Mouse (Mus musculus) cerebellum, adult 8-10 months (tissue): ENCODE measurements around the gene Phf13.

Source experiments
- DNase-seq: peaks from one replicate; pipeline ENCODE4 v3.0.0; 2022

The Phf13 gene

DNA sequence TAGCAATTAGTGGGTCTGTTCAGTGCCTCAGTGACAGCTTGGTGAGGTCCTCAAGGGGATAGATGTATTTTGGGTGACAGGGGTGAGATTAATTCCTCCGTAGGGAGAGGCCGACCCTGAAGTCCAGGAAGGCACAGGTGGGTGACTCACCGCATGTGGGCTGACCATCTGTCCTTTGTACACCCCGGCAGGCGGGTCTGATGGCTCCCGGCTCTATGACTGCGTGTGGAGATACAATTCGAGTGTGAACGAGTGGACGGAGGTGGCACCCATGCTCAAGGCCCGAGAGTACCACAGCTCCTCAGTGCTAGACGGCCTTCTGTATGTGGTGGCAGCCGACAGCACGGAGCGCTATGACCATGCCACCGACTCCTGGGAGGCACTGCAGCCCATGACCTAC lies 16.1 kb upstream of the Phf13 start:
- DNase-seq = no peak

GRCm38 (mm10) chr4:152011171-152011760 lies 15.2 kb upstream of the Phf13 start:
- no peak for DNase-seq

DNA sequence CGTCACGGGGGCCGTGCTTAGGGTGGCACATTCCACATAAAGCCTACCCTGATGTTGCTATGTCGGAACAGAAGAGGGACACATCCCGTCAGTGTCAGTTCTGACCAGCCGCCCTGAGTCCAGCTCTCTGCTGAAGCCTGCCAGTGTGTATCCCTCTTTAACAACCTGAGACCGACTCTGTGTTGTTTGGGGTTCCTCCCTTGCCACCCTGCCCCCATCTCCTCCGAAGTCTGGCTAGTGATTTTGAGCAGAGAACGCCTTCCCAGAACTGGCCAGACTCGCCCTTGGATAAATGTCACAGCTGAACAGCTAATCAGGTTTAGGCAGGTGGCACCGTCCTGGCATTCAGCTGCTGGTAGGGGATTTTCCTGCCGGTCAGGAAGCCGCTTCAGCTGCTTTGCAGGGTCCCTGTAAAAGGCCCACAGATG lies 14.7 kb upstream of the Phf13 start:
- DNase-seq = no peak

DNA sequence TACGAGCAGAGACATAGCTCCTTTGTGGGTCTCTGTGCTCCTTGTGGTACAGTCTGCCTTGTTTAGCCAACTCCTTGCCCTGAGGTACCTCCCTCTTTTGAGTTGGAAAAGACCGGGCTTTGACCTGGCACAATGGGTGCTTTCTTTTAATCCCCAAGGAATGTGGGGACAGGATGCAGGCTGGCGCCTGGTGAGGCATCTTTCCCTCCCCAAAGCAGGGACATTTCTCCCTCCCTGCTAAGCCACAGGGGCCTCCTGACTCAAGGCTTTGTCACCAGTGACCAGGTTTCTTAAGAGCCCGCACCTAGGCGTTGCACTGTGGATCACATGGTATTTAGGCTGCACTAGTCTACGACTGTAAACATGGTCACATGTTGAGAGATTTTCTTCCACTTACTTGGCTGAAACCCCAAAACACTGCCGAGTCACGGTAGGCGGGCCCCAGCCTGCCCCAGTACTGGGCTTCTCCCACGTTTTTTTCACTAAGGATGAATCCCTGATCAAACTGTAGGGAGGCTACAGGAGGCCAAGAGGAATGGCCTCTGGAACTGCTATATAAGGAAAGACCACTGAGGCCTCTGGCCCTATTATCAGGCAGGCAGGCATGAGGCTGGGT lies 14.1 kb upstream of the Phf13 start:
- DNase-seq = no peak

DNA sequence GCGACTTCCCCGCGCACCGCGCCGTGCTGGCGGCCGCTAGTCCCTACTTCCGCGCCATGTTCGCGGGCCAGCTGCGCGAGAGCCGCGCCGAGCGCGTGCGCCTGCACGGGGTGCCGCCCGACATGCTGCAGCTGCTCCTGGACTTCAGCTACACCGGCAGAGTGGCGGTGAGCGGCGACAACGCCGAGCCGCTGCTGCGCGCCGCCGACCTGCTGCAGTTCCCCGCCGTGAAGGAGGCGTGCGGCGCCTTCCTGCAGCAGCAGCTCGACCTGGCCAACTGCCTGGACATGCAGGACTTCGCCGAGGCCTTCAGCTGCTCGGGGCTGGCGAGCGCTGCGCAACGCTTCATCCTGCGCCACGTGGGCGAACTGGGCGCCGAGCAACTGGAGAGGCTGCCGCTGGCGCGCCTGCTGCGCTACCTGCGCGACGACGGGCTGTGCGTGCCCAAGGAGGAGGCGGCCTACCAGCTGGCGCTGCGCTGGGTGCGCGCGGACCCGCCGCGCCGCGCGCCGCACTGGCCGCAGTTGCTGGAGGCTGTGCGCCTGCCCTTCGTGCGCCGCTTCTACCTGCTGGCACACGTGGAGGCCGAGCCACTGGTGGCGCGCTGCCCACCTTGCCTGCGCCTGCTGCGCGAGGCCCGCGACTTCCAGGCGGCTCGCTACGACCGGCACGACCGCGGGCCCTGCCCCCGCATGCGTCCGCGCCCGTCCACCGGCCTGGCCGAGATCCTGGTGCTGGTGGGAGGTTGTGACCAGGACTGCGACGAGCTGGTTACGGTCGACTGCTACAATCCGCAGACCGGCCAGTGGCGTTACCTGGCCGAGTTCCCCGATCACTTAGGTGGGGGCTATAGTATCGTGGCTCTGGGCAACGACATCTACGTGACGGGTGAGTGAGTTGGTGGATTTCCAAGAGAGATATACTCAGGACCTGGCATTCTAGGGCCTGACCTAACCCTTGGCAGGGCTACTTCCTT lies 13.3 kb upstream of the Phf13 start:
- peak; percentile 70 for DNase-seq

DNA sequence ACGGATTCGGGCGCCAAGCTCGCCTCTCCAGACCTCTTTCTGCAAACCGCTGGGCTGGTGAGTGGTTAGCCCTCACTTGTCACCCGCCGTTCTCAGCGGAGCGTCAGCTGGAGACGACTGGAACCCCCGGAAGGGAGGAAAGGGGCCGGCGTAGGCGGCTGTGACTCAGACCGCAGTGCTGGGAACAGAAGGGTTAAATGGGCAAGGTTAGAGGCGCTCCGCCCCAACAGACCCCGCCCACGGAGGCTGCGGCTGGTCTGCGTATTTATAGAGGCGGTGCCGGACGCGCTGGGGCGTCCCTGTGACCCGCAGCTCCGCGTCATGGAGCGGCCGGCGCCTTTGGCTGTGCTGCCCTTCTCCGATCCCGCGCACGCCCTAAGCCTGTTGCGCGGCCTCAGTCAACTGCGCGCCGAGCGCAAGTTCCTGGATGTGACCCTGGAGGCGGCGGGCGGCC lies 12.6 kb upstream of the Phf13 start, which contains the start of gene Klhl21:
Gene Klhl21 (plus strand): TSS at position 182 of the 454 bp plus-strand sequence.
- peak; percentile 92 for DNase-seq

GRCm38 (mm10) chr4:152008148-152008500 lies 12.1 kb upstream of the Phf13 start:
- no peak for DNase-seq

DNA sequence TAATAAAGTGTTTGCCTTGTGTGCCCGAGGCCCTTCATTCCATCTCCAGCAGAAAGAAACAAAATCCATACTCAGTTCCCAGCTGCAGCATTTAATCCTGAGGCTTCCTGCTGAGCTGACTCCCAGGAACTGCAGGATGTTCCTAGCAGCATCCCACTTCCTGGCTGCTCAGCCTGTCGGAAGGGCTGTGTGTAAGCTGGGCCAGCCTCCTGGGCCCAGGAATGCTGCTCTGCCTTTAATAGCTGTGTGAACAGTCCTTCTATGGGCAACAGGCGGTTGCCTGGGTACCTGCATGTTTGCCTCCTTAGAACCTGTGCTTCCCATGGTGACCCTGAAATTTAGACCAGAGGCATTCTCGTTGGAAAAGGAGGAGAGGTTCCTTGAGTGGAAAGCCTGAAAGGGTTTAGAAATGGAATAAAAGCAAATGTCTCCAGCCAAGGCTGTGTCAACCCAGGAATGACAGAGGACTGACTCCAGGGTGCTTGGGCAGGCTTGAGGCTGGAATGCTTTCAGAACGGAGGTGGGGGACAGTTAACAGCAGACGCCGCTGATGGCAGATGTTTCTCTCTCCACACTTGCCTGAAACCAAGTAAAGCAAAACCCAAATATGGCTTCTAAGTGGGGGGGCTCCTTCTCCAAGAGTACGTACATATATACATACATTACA lies 11.6 kb upstream of the Phf13 start:
- peak; percentile 27 for DNase-seq

DNA sequence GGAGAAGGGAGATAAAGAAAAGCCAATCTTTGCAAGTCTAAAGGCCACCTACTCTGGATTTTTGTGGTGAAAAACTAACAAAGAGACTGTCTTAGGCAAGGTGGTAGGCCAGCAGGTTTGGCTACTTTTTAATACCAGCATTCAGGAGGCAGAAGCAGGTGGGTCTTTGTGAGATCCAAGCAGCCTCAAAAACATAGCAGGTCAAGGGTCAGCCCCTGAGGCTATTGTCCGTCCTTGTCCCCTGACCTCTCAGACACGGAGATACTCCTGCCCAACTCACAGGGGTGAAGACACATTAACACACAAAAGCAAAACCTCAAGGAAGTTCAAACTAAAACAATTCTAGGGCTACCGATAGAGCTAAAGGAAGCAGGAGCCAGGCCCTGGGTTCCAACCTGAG lies 10.8 kb upstream of the Phf13 start:
- DNase-seq = no peak

- DNase-seq = no peak
Observed at GRCm38 (mm10) chr4:152006137-152006536, 10.1 kb upstream of the Phf13 start.

GRCm38 (mm10) chr4:152002063-152002462 lies 6.0 kb upstream of the Phf13 start:
- DNase-seq = no peak

DNA sequence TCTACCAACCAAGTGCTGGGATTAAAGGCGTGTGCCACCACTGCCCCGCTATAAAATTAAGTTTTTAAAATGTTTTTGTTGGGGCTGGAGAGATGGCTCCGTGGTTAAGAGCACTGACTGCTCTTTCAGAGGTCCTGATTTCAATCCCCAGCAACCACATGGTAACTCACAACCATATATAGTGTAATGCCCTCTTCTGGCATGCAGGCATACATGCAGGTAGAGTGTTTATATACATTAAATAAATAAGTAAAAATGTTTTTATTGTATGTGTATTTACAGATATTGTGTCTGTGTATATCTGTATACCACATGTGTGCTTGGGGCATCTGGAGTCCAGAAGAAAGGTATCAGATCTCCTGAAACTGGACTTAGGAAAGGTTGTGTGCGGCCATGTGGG lies 5.3 kb upstream of the Phf13 start:
- DNase-seq = no peak

GRCm38 (mm10) chr4:152000906-152001305 lies 4.8 kb upstream of the Phf13 start:
- DNase-seq = no peak

DNA sequence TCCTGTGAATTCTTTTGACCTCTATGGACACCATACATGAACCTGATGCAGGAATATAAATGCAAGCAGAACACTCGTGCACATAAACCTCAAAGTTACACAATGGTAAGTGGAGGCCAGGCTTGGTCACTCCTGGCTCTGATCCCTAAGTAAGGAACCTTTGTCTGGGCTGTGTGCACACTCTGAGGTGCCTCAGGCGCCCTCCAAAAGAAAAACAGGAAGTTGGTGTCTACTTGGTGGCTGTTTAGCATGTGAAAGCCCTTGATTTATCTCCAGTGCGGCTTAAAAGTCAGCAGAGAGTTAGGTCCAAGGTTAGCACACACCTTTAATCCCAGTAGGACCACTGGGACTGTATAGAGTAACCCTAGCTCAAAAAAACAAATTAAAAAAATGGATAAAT lies 3.4 kb upstream of the Phf13 start:
- DNase-seq = no peak

DNA sequence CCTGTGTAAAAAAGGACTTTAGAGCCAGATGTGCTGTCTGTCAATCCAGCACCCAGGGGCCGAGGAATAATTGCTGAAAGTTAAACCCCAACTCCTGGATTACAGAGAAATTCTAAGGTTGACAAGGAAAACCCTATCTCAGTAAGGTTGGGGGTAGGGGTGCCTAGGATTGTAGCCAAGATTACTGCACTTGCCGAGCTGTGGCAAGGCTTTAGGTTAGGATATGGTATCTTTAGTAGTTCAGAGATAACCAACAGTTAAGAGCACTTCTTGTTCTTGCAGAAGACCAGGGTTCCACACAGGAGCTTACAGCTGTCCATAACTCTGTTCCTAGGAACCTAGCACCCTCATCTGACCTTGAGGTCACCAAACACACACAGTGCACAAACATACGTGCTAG lies 1.6 kb upstream of the Phf13 start:
- DNase-seq = peak; percentile 22

- DNase-seq = no peak
Observed at GRCm38 (mm10) chr4:151996951-151997222, 829 bp upstream of the Phf13 start.

- DNase-seq = peak; percentile 59
Observed at GRCm38 (mm10) chr4:151995371-151996172, 486 bp downstream of the Phf13 start.

GRCm38 (mm10) chr4:151994228-151995171 lies 1.6 kb downstream of the Phf13 start:
- peak; percentile 55 for DNase-seq

DNA sequence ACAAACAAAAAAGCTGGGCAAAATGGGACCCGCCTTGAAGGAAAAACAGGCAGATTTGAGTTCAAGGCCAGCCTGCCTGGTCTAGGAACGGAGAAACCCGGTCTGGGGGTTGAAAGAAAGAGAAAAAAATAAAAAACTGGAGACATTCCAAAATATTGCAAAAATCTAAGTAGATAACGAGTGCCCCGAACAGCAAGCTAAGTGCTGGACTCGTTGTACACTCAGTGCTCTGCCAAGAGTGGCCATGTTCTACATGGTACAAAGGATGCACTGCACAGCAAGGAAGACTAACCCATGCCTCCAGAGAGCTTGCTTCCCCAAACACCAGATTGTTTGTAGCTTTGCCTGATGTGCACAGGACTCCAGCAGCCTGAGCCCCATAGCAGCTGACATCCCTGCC lies 3.0 kb downstream of the Phf13 start:
- no peak for DNase-seq

DNA sequence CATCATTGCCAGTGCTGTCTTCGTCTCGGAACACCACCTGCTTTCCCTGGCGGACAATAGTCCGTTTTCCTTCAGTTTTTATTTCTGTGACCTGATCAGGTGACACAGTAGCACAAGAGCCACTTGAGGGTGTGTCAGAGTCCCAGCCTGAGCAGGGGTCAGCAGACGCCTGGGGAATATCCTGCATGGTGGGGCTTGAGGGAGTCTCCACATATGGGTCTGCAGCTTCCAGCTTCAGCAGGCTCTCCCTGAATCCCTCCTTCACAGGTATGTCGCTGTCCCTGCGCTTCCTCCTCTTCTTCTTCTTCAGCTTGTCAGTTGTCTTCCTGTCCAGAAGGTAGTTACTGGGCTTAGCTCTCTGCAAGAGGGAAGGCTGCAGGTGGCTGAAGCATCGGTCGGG lies 4.0 kb downstream of the Phf13 start:
- no peak for DNase-seq

DNA sequence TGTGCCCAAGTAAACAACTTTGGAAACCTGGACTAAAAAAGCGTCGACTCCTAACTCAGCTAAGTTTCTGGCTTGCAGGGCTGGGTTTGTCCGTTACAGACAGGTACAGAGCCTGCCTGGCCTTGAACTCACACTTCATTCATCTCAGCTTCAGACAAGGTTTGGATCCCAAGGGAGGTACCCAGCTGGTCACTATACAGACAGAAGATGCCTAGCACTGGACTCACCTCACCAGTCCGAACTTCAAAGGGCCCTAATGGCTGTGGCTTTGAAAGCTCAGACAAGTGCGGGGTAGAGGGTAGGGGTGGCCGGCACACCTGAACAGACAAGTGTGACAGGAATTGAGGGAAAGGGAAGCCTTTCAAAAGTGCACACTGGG lies 7.0 kb downstream of the Phf13 start:
- DNase-seq = no peak
